Mouse (Mus musculus) stomach, postnatal 0 days (tissue): ENCODE results near the gene Btaf1.

Experiments
- CTCF ChIP-seq: IDR thresholded peaks from 2 replicates; pipeline ENCODE4 v1.5.1; 2016; ENCODE audit warnings: antibody characterized with exemption, low read depth, mild to moderate bottlenecking, moderate library complexity
- EP300 ChIP-seq: optimal IDR thresholded peaks from 2 replicates; pipeline ENCODE3; 2016; ENCODE audit warnings: antibody characterized with exemption

- TF ChIP-seq CTCF (no peak), EP300 (no peak)
Observed at GRCm38 (mm10) chr19:37022146-37022545, 96.3 kb downstream of the Btaf1 start.
